Mouse (Mus musculus) layer of hippocampus, postnatal 10 days (tissue): Measurements from ENCODE around the gene Gale. TPM values are rescaled to one million over a fixed set of nuclear protein-coding genes. Genes with fewer than 3 reads are reported as not detected.

Experiments used
- DNase-seq, 2 experiments: peaks; one replicate each; pipeline ENCODE4 v3.0.0; 2021; ENCODE audit warnings: low spot score in 2 of 2
- total RNA-seq, 2 experiments: library from RNA; stranded (reverse); gene quantifications; 2 replicates each; pipeline ENCODE4 v1.2.3; 2021

Gene Gale
- total RNA-seq, 2 experiments from 2014 or later: 34.6 to 36.2 TPM

DNA sequence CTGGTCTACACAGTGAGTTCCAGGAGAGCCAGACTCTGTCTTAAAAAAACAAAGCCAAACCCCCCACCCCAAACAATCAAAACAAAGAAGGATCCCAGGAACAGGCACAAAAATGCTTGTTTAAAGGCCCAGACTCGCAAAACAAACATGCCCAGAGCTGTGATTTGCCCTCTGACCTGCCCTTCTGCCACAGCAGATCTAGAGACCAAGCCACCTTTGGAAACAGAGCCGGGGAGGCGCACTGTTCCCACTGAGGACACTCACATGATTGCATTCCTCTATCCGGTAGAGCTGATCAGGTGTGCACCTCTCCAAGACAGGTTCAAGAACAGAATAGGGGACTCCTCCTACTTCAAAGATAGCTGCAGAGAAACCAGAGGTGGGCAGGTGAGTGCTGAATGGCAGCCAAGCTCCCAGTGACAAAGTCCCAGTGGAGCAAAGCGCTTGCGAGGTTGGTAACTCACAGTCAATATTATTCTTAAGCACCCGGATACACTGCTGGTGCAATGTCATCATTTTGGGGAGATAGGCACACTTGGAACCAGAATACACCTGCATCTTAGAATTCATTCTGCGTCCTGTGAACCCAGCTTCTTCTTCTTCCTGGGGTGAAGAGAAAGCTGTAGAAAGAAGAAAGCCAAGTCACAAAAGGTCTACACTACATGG is 45.4 kb downstream of the Gale start:
- no peak for DNase-seq

DNA sequence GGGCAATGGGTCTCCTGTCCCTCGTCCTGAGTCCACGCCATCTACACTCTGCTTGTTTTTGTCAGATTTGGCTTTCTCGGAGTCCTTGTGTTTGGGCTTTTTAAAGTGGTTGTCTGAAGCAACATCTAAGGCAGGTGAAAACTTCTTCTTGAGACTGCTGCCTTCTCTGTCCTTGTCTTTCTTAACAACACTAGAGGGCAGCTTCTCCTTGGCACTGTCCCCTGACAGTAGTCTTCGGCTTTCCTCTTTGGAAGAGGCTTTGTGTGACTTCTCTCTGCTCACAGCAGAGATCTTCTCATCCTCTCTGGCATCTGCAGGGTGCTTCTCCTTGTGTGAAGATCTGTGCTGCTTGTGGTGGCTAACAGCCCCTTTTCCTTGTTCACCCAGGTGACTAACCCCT is 47.1 kb downstream of the Gale start:
- DNase-seq: no peak

DNA sequence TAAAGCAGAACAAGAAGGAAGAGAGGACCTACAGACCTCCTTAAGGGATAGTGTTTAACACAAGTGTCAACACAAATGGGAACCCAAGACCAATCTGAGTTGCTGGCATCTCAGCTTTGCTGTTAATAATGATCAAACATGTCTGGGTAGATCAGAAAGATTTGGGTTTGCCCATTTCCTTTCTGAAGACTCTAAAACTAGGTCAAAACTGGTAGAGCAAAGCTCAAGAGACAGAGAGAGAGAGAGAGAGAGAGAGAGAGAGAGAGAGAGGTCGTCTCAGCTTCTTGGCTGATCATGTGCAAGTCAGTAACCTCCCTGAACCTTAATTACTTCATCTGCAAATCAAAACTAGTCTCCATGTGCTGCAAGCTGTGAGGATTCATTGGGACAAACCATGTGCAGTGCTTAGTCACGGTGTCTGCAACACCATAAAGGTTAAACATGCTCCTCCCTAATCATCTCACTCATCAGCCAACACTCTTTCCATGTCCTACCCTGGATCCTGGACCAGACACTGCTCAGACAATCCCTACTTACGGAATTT is 52.6 kb downstream of the Gale start:
- DNase-seq: no peak

Other genes with a start within 250 kb of the Gale start
- gene Il22ra1, start 235.6 kb upstream of the Gale start, total RNA-seq: under 1 TPM; 0.13 to 0.18 TPM
- 1 to 10 TPM; 2.0 to 2.4 TPM for gene Myom3, start 204.0 kb upstream of the Gale start, total RNA-seq
- 10 to 100 TPM; 86.7 to 88.2 TPM for gene Srsf10, start 108.0 kb upstream of the Gale start, total RNA-seq
- 10 to 100 TPM; 59.0 to 80.1 TPM for gene Pnrc2, start 89.9 kb upstream of the Gale start, total RNA-seq
- gene Cnr2, start 68.3 kb upstream of the Gale start, total RNA-seq: under 1 TPM; 0.18 to 0.22 TPM
- gene Fuca1, start 43.0 kb upstream of the Gale start, total RNA-seq: 10 to 100 TPM; 50.9 to 56.1 TPM
- 10 to 100 TPM; 33.6 to 36.3 TPM for gene Hmgcl, start 17.3 kb upstream of the Gale start, total RNA-seq
- gene Lypla2, start 8.9 kb downstream of the Gale start, total RNA-seq: 100 to 1,000 TPM; 113 to 119 TPM
- gene Pithd1, start 23.5 kb downstream of the Gale start, total RNA-seq: 10 to 100 TPM; 76.2 to 81.0 TPM
- gene Eloa, start 58.0 kb downstream of the Gale start, total RNA-seq: 10 to 100 TPM; 32.5 to 33.6 TPM
- 100 to 1,000 TPM; 322 to 405 TPM for gene Rpl11, start 89.7 kb downstream of the Gale start, total RNA-seq
- gene Id3, start 179.8 kb downstream of the Gale start, total RNA-seq: 100 to 1,000 TPM in 1 of 2 experiments, 10 to 100 TPM in 1; 80.3 to 101 TPM
- 1 to 10 TPM; 1.1 to 2.3 TPM for gene E2f2, start 208.7 kb downstream of the Gale start, total RNA-seq
- 1 to 10 TPM; 5.1 to 5.6 TPM for gene Asap3, start 242.6 kb downstream of the Gale start, total RNA-seq